Mouse (Mus musculus): ENCODE measurements around the gene Arhgap17.

DNA sequence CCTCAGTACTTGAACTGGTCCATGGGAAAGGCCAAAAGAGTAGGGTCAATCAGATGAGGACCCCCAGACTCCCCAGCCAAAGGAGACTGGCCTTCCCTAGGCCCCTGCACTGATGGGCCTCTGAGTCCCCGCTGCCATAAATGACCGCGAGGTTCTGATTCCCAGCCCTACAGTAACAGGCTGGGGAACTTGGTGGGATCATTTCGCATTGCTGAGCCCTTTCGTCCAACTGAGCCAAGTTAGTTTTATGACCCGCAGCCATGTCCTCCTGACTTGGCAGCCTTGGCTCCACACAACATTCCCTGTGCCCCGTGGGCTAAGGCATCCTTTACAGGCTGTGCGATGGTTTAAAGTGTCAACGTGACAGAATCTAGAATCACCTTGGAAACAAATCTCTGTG is 985 bp upstream of the Arhgap17 start:
- TF ChIP-seq CTCF (conservative IDR thresholded peaks at IDR 0.05; ENCODE audit: low read length): no peak
- TF ChIP-seq NANOG (IDR thresholded peaks at IDR 0.05; ENCODE audit: borderline replicate concordance, low read length): no peak
- TF ChIP-seq POU5F1 (IDR thresholded peaks at IDR 0.05; ENCODE audit: borderline replicate concordance, low read length): no peak

Data from E14TG2a.4 (cell line).